Mouse (Mus musculus) ES-Bruce4 (cell line): ENCODE results near the gene Pdzph1.

Experiments used
- CTCF ChIP-seq: IDR thresholded peaks from one replicate; pipeline ENCODE4 v1.8.1; 2011; ENCODE audit warnings: low read depth, low read length
- EP300 ChIP-seq: IDR thresholded peaks from 2 replicates; pipeline ENCODE4 v1.6.1; 2011; ENCODE audit warnings: low read depth, low read length; ENCODE audit not compliant: insufficient read depth
- POLR2A ChIP-seq: IDR thresholded peaks from one replicate; pipeline ENCODE4 v1.8.1; 2011; ENCODE audit warnings: low read length; ENCODE audit not compliant: insufficient read depth

- TF ChIP-seq POLR2A = no peak
- no peak for TF ChIP-seq CTCF
- TF ChIP-seq EP300 = no peak
Measured at GRCm38 (mm10) chr17:58957055-58957454, 34.1 kb downstream of the Pdzph1 start.
